18 mouse cellular contexts compared by ENCODE assay signal in genomic region chr5:113018190-113018589, GRCm38 (mm10). TPM values are rescaled to one million over a fixed set of nuclear protein-coding genes. Genes with fewer than 3 reads are reported as not detected.
DNase-seq lines count a peak whose midpoint lies in the region; ATAC-seq and TF ChIP-seq lines count a peak whose summit lies in the region.
"Had no signal": no experiment of that assay in that cellular context is flagged by ENCODE, and none has a peak within 500 bp of the region (broad histone marks: within the 10 kb centered on the region; RNA-seq: fewer than 3 reads in every experiment).

No protein-coding gene starts in this region.

- 0 out of 2 replicates have a peak, but pooled peaks cover 3% of the 10 kb centered on the region for H3K27me3 ChIP-seq in heart, embryonic 10.5 days (ENCODE audit: insufficient read depth, poor library complexity, severe bottlenecking)
- H3K27me3 ChIP-seq in liver, postnatal 0 days (ENCODE audit: insufficient read depth, low read length) = no peaks in the 10 kb centered on the region
- H3K27me3 ChIP-seq: neural tube, embryonic 15.5 days had no signal

- no peak overlapping the region for H3K9ac ChIP-seq in liver, postnatal 0 days (replicated peaks)
- H3K9ac ChIP-seq: kidney, embryonic 15.5 days; lung, embryonic 14.5 days; neural tube, embryonic 15.5 days had no signal

- H3K4me1 ChIP-seq in heart, embryonic 10.5 days = peaks cover 50% of the 10 kb centered on the region
- peaks cover 22% of the 10 kb centered on the region for H3K4me1 ChIP-seq in liver, postnatal 0 days (ENCODE audit: insufficient read depth)

- 51% methylated on average over 8 of the region's 8 CpGs for WGBS in heart, embryonic 10.5 days
- WGBS in liver, postnatal 0 days (ENCODE audit: insufficient replicate concordance) = 68% methylated on average over 8 of the region's 8 CpGs

- intact Hi-C loops in left cerebral cortex, adult 2 months (cut with DNase I) = loop anchor here (2.0 to 5.0 kb wide), 2 partner anchors 17 to 86 kb away; no protein-coding TSS in a partner anchor

- no peak for DNase-seq in heart, embryonic 10.5 days (ENCODE audit: low spot score)
- no peak for DNase-seq in heart, adult 9 months (ENCODE audit: low spot score in 2 of 2)
- DNase-seq in MN1 (ENCODE audit: low spot score) = peak; percentile 53
- peak; percentile 38 to 42 for DNase-seq in frontal cortex, postnatal 14 days (ENCODE audit: low spot score in 2 of 2)
- peak; percentile 56 to 58 for DNase-seq in left cerebral cortex, adult 2 months (ENCODE audit: extremely low spot score in 1 of 2, low spot score in 2 of 2)
- DNase-seq in liver, postnatal 0 days = no peak
- DNase-seq in kidney, postnatal 10 days = no peak
- no peak for DNase-seq in lung, postnatal 25 days (ENCODE audit: low spot score)
- DNase-seq: cerebellum, adult 8-10 months; lung, embryonic 14.5 days had no signal

- no peak overlapping the region for H3K4me2 ChIP-seq in liver, postnatal 0 days (ENCODE audit: low read depth, low read length)
- H3K4me2 ChIP-seq: kidney, embryonic 15.5 days; lung, embryonic 14.5 days; neural tube, embryonic 15.5 days had no signal

- no peaks in the 10 kb centered on the region for H3K36me3 ChIP-seq in heart, embryonic 10.5 days
- H3K36me3 ChIP-seq in liver, postnatal 0 days (replicated peaks; ENCODE audit: insufficient read depth, low read length) = no peaks in the 10 kb centered on the region
- H3K36me3 ChIP-seq: kidney, embryonic 15.5 days; neural tube, embryonic 15.5 days had no signal

- no peak for TF ChIP-seq EP300 in liver, postnatal 0 days (IDR thresholded peaks at IDR 0.05; ENCODE audit: low read depth)

- H3K4me3 ChIP-seq in heart, embryonic 10.5 days = no peak overlapping the region
- H3K4me3 ChIP-seq in left cerebral cortex, adult 2 months = no peak overlapping the region
- H3K4me3 ChIP-seq in liver, postnatal 0 days (ENCODE audit: low read depth, low read length) = no peak overlapping the region
- H3K4me3 ChIP-seq: kidney, embryonic 15.5 days; neural tube, embryonic 15.5 days had no signal

- H3K9me3 ChIP-seq in heart, embryonic 10.5 days = no peaks in the 10 kb centered on the region
- no peaks in the 10 kb centered on the region for H3K9me3 ChIP-seq in liver, postnatal 0 days (ENCODE audit: low read length)
- H3K9me3 ChIP-seq: kidney, embryonic 15.5 days; neural tube, embryonic 15.5 days had no signal

- no peak for TF ChIP-seq CTCF in left cerebral cortex, adult 2 months (IDR thresholded peaks at IDR 0.05)
- no peak for TF ChIP-seq CTCF in liver, postnatal 0 days (IDR thresholded peaks at IDR 0.05; ENCODE audit: low read depth)

- peak overlapping the region; percentile 44 for H3K27ac ChIP-seq in heart, embryonic 10.5 days
- peak overlapping the region; percentile 55; the same call in 1 of the 2 replicates for H3K27ac ChIP-seq in left cerebral cortex, adult 2 months
- no peak overlapping the region for H3K27ac ChIP-seq in liver, postnatal 0 days (ENCODE audit: low read depth)
- H3K27ac ChIP-seq: kidney, embryonic 15.5 days; neural tube, embryonic 15.5 days had no signal

- ATAC-seq in liver, postnatal 0 days = no peak

RNA-seq across cellular contexts. Expression of gene Grk3, which starts 2.6 kb away (rescaled TPM):
- 10.6 and 13.3 TPM in 2 replicates for polyA plus RNA-seq in heart, embryonic 10.5 days (2016; fragmentation: Nextera tagmentation; extraction: Ambion mirVana)
- total RNA-seq in left cerebral cortex, adult 2 months (2021) = 10 to 100 TPM; 83.4 to 87.5 TPM
- 1.9 and 2.1 TPM in 2 replicates for polyA plus RNA-seq in liver, postnatal 0 days (2015; fragmentation: Nextera tagmentation; extraction: Ambion mirVana)
- total RNA-seq: MEL had no signal

RNA-seq across cellular contexts. Expression of gene Crybb2, which starts 51.7 kb away (rescaled TPM):
- not detected in 2 replicates for polyA plus RNA-seq in heart, embryonic 10.5 days (2016; fragmentation: Nextera tagmentation; extraction: Ambion mirVana)
- not detected for total RNA-seq in left cerebral cortex, adult 2 months (2021)
- polyA plus RNA-seq in liver, postnatal 0 days (2015; fragmentation: Nextera tagmentation; extraction: Ambion mirVana) = not detected in 2 replicates
- total RNA-seq: gastrocnemius, postnatal 4 days; MEL; monocyte, adult 5-6 weeks had no signal
- polyA plus RNA-seq: brain, embryonic 14.5 days; kidney, embryonic 15.5 days; limb, embryonic 14.5 days; lung, embryonic 14.5 days; neural tube, embryonic 15.5 days; stomach, embryonic 16.5 days had no signal

Comparison
In these comparisons a context has a peak if more than half of its experiments do, and no peak if none do; other contexts are left out.
1. DNase-seq: peak in MN1 (single experiment), frontal cortex, postnatal 14 days (2 of 2) and left cerebral cortex, adult 2 months (2 of 2); none in heart, embryonic 10.5 days (single experiment), heart, adult 9 months (0 of 2), liver, postnatal 0 days (single experiment), kidney, postnatal 10 days (single experiment) and lung, postnatal 25 days (single experiment).